In genomic region chr7:80057002-80057691, GRCm38 (mm10) we compare ENCODE assay signal across 7 mouse cellular contexts. TPM values are rescaled to one million over a fixed set of nuclear protein-coding genes. Genes with fewer than 3 reads are reported as not detected.
A peak's percentile ranks its signal among the peaks of the same experiment; 100 is the strongest.
DNase-seq lines count a peak whose midpoint lies in the region; ATAC-seq and TF ChIP-seq lines count a peak whose summit lies in the region.

No protein-coding gene starts in this region.

- H3K27me3 ChIP-seq in embryonic facial prominence, embryonic 12.5 days = no peaks in the 10 kb centered on the region
- no peaks in the 10 kb centered on the region for H3K27me3 ChIP-seq in intestine, postnatal 0 days (replicated peaks; ENCODE audit: control insufficient read depth, insufficient read depth, low read length)
- no peaks in the 10 kb centered on the region for H3K27me3 ChIP-seq in stomach, embryonic 16.5 days (ENCODE audit: control insufficient read depth, insufficient read depth, low read length)

- peak; percentile 87 for DNase-seq in adrenal gland, adult 2 months
- peak; percentile 66 for DNase-seq in lung, adult 2 months
- DNase-seq in testis, postnatal 10 days (ENCODE audit: low spot score) = no peak
- DNase-seq in left cerebral cortex, adult 8-10 months (ENCODE audit: low spot score in 2 of 2) = no peak

- no peak for TF ChIP-seq CTCF in intestine, postnatal 0 days (IDR thresholded peaks at IDR 0.05; ENCODE audit: low read depth)
- TF ChIP-seq CTCF in lung, adult 2 months (IDR thresholded peaks at IDR 0.05; ENCODE audit: insufficient read depth, low read length) = no peak

- no peak for ATAC-seq in embryonic facial prominence, embryonic 12.5 days (ENCODE audit: insufficient number of reproducible peaks, insufficient read depth, low FRiP score, low TSS enrichment)
- peak; percentile 28 for ATAC-seq in intestine, postnatal 0 days
- peak; percentile 83 for ATAC-seq in stomach, embryonic 16.5 days (ENCODE audit: insufficient read depth, low FRiP score)

- H3K4me2 ChIP-seq in embryonic facial prominence, embryonic 12.5 days (replicated peaks) = no peak overlapping the region
- peak overlapping the region; percentile 41 for H3K4me2 ChIP-seq in intestine, postnatal 0 days (replicated peaks; ENCODE audit: low read depth)
- peak overlapping the region; percentile 35 for H3K4me2 ChIP-seq in stomach, embryonic 16.5 days (ENCODE audit: low read depth, low read length)

- peak overlapping the region; percentile 38; the same call in 1 of the 2 replicates for H3K27ac ChIP-seq in embryonic facial prominence, embryonic 12.5 days
- peak overlapping the region; percentile 90 for H3K27ac ChIP-seq in intestine, postnatal 0 days (ENCODE audit: low read depth, low read length)
- H3K27ac ChIP-seq in stomach, embryonic 16.5 days (ENCODE audit: low read length) = peak overlapping the region; percentile 95

- peaks cover 41% of the 10 kb centered on the region for H3K4me1 ChIP-seq in embryonic facial prominence, embryonic 12.5 days
- H3K4me1 ChIP-seq in intestine, postnatal 0 days (replicated peaks; ENCODE audit: control insufficient read depth, insufficient read depth, low read length) = peaks cover 40% of the 10 kb centered on the region
- peaks cover 49% of the 10 kb centered on the region for H3K4me1 ChIP-seq in lung, adult 2 months (ENCODE audit: control insufficient read depth, insufficient read depth, low read length)
- H3K4me1 ChIP-seq in stomach, embryonic 16.5 days (ENCODE audit: control insufficient read depth, insufficient read depth, low read length) = peaks cover 56% of the 10 kb centered on the region

- no peaks in the 10 kb centered on the region for H3K9me3 ChIP-seq in embryonic facial prominence, embryonic 12.5 days
- no peaks in the 10 kb centered on the region for H3K9me3 ChIP-seq in intestine, postnatal 0 days (ENCODE audit: control insufficient read depth)
- H3K9me3 ChIP-seq in stomach, embryonic 16.5 days (replicated peaks; ENCODE audit: control insufficient read depth, low read length) = no peaks in the 10 kb centered on the region

- H3K4me3 ChIP-seq in embryonic facial prominence, embryonic 12.5 days = no peak overlapping the region
- no peak overlapping the region for H3K4me3 ChIP-seq in intestine, postnatal 0 days (ENCODE audit: low read depth, low read length)
- no peak overlapping the region for H3K4me3 ChIP-seq in lung, adult 2 months (replicated peaks; ENCODE audit: extremely low read depth, low read depth, low read length)
- no peak overlapping the region; the same call in 1 of the 2 replicates for H3K4me3 ChIP-seq in stomach, embryonic 16.5 days (replicated peaks; ENCODE audit: low read length)

- no peak for TF ChIP-seq POLR2A in lung, adult 2 months (IDR thresholded peaks at IDR 0.05; ENCODE audit: borderline replicate concordance, extremely low read depth, low read depth, low read length)

- 64% methylated on average over 4 of the region's 4 CpGs for WGBS in embryonic facial prominence, embryonic 12.5 days
- WGBS in intestine, postnatal 0 days = 36% methylated on average over 4 of the region's 4 CpGs
- 37% methylated on average over 4 of the region's 4 CpGs for WGBS in lung, adult 2 months
- WGBS in stomach, embryonic 16.5 days = 49% methylated on average over 4 of the region's 4 CpGs

- H3K36me3 ChIP-seq in embryonic facial prominence, embryonic 12.5 days = peaks cover 7% of the 10 kb centered on the region; the same call in 1 of the 2 replicates
- no peaks in the 10 kb centered on the region; the same call in 1 of the 2 replicates for H3K36me3 ChIP-seq in intestine, postnatal 0 days (ENCODE audit: control insufficient read depth, insufficient read depth)
- H3K36me3 ChIP-seq in stomach, embryonic 16.5 days (ENCODE audit: control insufficient read depth, insufficient read depth, low read length) = no peaks in the 10 kb centered on the region

- peak overlapping the region; percentile 2; the same call in 1 of the 2 replicates for H3K9ac ChIP-seq in embryonic facial prominence, embryonic 12.5 days
- no peak overlapping the region; the same call in 1 of the 2 replicates for H3K9ac ChIP-seq in intestine, postnatal 0 days (ENCODE audit: low read depth, low read length)
- H3K9ac ChIP-seq in stomach, embryonic 16.5 days (ENCODE audit: low read length) = 0 out of 2 replicates have a peak overlapping the region, but pooled peaks have one; percentile 42

RNA-seq across cellular contexts. Expression of gene Zfp710, which starts 32.5 kb away (rescaled TPM):
- 10 to 100 TPM; 14.0 to 25.5 TPM for total RNA-seq in adrenal gland, adult 2 months (2021)
- 24.1 and 24.8 TPM in 2 replicates for polyA plus RNA-seq in adrenal gland, adult 2 months (2012; rRNA removed)
- polyA plus RNA-seq in embryonic facial prominence, embryonic 12.5 days (2016; fragmentation: Nextera tagmentation; extraction: Ambion mirVana) = 21.6 and 22.2 TPM in 2 replicates
- polyA plus RNA-seq in intestine, postnatal 0 days (2015; fragmentation: Nextera tagmentation; extraction: Ambion mirVana) = 8.5 and 9.4 TPM in 2 replicates
- polyA plus RNA-seq in lung, adult 2 months (2012; rRNA removed) = 60.0 and 65.8 TPM in 2 replicates
- 14.3 and 16.7 TPM in 2 replicates for polyA plus RNA-seq in stomach, embryonic 16.5 days (2015; fragmentation: Nextera tagmentation; extraction: Ambion mirVana)
- total RNA-seq in left cerebral cortex, adult 8-10 months (2022) = 10 to 100 TPM; 20.9 to 22.8 (median 21.8) TPM

RNA-seq across cellular contexts. Expression of gene Idh2, which starts 58.0 kb away (rescaled TPM):
- total RNA-seq in adrenal gland, adult 2 months (2021) = 100 to 1,000 TPM in 1 of 2 experiments, 10 to 100 TPM in 1; 96.2 to 200 TPM
- 147 and 150 TPM in 2 replicates for polyA plus RNA-seq in adrenal gland, adult 2 months (2012; rRNA removed)
- 495 and 498 TPM in 2 replicates for polyA plus RNA-seq in embryonic facial prominence, embryonic 12.5 days (2016; fragmentation: Nextera tagmentation; extraction: Ambion mirVana)
- polyA plus RNA-seq in intestine, postnatal 0 days (2015; fragmentation: Nextera tagmentation; extraction: Ambion mirVana) = 185 and 190 TPM in 2 replicates
- polyA plus RNA-seq in lung, adult 2 months (2012; rRNA removed) = 144 and 162 TPM in 2 replicates
- polyA plus RNA-seq in stomach, embryonic 16.5 days (2015; fragmentation: Nextera tagmentation; extraction: Ambion mirVana) = 606 and 633 TPM in 2 replicates
- 10 to 100 TPM; 61.7 to 68.1 (median 64.0) TPM for total RNA-seq in left cerebral cortex, adult 8-10 months (2022)

Comparison
In these comparisons a context has a peak if more than half of its experiments do, and no peak if none do; other contexts are left out.
1. DNase-seq: peak in adrenal gland, adult 2 months (single experiment) and lung, adult 2 months (single experiment); none in testis, postnatal 10 days (single experiment) and left cerebral cortex, adult 8-10 months (0 of 2).
2. H3K27ac ChIP-seq: peak in every context shown above with its lines; median percentile 95 in stomach, embryonic 16.5 days; 90 in intestine, postnatal 0 days; 38 in embryonic facial prominence, embryonic 12.5 days.